Mouse (Mus musculus): ENCODE measurements around the gene Ccdc141.

The Ccdc141 gene

DNA sequence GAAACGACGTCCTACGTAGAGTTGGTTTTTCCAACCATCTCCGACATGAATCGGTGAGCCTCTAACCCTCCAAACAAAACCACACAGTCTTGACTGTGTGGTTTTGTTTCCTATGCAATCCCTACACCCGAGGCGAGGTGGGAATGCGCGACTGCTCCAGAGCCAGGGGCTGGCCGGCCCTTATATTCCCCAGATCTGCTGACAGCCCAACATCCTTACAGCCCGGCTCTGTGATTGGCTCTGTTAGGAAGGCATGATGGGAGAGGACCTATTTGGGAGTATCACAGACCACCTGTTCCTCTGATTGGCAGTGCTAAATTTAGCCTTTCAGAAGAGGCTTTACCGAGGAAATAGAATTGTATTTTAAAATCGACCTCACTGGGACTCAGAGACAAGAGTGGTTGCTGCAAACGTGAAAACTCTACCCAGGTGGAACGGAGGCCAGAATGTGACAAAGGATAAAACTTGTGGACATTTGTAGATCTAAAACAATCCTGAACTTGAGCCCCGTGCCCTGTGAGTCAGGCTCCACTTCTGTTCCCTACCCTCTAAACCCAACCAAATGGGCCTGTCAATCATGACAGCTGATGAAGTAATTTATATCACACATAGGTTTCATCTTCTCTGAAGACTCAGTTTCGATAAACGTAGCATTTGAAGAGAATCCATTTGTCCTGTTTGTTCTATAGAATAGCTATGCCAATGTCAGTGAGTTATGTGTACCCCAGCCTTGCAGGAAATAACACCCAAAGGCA, 187.9 kb downstream of the Ccdc141 start, which contains the start of gene Ttn:
Ttn (minus strand) TSS at position 157 of the 755 bp plus-strand sequence.
- in situ Hi-C loops (cut with MboI; ENCODE audit: low sequenced_read_pairs): no loop called here

DNA sequence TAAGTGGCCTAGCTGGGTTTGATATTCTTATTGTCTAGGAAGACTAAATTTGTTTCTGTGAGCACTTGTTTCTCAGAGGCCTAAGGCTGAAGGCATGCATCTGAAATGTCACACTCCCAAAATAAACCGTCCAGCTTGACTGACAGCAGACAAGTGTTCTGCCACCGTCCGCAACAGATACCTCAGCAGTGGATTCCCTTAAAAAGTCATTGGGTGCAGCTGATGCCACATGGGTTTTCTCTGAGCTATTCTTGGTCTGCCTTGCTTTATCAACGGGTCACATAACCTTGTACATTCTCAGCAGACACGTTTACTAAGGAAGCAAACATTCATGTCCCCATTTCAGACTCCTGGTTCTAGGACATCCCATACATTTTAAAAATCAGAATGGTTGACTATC, 188.7 kb downstream of the Ccdc141 start:
- in situ Hi-C loops (cut with MboI; ENCODE audit: low sequenced_read_pairs): no loop called here

DNA sequence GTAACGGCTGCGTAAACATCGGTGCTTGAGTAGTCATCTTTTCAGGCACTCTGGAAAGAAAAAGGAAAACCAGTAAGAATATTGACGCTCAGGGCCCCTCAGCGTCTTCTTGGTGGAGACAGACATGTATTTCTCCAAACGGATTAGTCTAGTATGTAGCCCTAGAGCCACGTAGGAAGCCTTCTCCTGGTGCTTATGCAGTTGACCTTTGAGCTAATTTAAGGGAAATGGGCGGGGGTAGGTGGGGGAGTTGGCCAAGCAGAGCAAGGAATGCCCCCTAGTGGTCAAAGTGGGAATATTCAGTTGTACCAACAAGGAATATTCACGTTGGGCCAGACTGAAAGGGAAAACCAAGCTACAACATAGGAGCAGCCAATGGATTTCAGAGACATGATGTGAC, 190.3 kb downstream of the Ccdc141 start:
- in situ Hi-C loops (cut with MboI; ENCODE audit: low sequenced_read_pairs): no loop called here

DNA sequence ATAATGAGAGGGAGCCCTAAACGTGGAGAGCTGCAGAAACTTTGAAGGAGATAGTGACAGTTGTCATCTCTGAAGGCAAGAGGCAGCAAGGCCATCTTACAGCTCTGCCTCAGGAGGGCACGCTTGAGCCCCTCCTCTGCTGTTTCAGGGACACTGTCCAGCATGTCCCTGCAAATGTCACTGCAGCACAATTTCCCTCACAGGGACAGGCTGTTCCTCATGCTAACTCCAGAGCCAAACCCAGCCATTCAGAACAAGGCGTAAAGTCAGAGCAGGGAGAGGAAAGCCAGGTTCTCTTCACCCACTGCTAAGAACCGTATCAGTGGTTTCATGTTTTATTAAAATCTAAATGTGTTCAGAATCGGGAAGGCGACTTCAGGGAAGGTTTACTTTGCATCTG, 192.8 kb downstream of the Ccdc141 start:
- in situ Hi-C loops (cut with MboI; ENCODE audit: low sequenced_read_pairs): no loop called here

DNA sequence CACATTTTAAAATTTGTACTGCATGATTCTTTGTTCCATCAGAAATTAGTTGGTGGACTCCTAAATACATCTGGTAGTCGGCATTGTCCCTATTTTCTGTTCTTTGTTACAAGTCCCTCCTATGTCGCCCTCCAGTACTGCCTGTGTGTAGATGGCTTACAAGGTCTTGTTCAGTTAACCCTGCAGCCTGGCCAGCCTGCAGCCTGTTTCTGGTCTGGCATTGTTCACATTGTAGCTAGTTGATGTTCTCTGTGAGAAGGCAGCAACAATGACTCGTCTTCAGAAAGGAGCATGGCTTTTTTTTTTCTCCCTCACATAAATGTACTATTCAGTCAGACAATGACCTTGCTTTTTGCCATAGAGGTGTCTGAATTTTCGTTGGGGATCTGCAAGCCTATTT, 198.4 kb downstream of the Ccdc141 start:
- in situ Hi-C loops (cut with MboI; ENCODE audit: low sequenced_read_pairs): no loop called here

DNA sequence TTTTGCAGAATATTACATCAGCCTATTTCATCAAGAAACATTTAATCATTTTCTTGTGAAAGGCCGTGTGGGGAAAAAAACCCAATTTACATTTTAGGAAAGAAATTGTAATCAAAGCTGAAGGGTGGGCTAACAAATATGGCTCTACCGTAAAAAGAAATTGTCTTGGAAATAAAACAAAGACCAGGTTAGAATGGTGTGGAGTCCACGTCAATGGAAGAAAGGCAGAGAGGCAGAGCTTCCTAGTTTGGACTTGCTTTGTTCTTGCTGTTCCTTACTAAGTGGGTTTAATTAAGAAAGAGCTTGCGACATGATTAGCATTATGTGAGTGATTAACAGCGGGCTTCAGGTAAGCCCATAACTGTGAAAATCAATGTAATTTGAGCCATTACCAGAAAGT, 199.4 kb downstream of the Ccdc141 start:
- in situ Hi-C loops (cut with MboI; ENCODE audit: low sequenced_read_pairs): no loop called here

DNA sequence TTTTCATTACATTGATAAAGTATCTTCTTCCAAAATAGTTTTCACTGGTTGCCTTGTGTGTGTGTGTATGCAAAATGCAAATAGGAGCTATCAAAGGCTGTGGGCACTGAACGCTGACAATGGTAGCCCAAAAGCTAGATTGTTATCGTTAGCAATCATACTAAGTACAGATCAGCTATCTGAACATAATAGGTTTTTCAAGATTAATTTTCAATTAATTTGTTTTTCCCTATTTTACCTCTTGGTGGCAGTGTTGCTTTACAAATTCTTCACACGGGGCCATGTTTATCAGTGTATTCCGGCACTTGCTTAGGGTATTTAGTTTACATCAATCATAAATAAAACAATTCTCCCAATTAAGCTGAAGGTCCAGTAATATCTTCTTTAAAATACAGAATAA, 199.8 kb downstream of the Ccdc141 start:
- in situ Hi-C loops (cut with MboI; ENCODE audit: low sequenced_read_pairs): no loop called here

DNA sequence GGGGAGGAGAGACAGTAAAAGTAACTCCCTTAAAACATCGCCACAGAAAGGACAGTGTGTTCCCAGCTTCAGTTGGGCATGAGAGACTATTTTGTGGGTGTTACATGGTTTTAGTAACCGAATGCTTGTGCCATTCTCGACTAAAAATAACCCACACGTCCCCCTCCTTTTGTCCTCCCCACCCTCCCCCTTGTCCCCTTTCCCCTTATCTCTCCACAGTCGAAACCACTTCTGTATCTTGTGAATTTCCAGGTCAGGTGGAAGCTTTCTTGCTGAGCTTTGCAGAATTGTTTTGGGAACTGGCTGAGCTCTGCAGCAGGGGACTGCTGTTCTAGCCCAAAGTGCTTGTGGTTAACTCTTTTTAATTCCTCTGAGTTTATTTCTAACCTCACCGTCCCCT, 200.2 kb downstream of the Ccdc141 start:
- in situ Hi-C loops (cut with MboI; ENCODE audit: low sequenced_read_pairs): no loop called here

DNA sequence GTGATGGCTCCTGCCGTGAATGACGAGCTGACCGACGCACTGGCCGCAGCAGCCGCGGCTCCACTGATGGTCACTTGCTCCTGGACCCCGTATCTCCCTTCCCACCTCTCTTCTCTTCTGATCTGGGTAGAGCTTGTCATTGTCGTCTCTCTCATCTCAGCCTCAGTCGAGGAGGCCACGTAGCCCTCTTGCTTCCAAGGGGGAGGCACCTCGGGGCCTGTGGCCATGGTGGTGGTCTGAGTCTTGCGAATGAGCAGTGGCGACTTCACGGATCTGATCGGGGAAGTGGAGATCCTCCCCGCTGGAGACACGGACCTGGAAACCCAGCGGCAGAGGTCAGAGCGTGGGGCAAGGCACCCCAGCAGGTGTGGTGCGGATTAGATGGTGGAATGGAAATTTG, 200.8 kb downstream of the Ccdc141 start:
- in situ Hi-C loops (cut with MboI; ENCODE audit: low sequenced_read_pairs): no loop called here

DNA sequence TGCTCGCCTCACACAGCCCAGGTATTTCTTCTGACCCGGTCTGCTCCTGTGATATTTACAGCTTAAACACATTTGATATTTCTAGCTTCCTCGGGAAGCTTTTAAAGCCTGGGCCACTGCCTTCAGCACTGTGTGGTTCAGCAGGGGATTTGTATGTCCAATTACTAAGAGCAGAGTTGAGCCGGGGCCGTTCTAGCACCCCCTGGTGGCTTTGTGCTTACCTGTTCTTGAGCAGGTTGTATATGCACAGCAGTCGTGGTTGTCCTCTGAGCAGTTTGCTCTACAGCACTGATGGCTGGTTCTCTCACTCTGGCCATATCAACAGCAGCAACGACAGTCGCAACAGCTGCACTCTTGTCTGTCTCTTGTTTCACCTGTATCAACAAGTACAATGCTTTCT, 201.5 kb downstream of the Ccdc141 start:
- in situ Hi-C loops (cut with MboI; ENCODE audit: low sequenced_read_pairs): no loop called here

DNA sequence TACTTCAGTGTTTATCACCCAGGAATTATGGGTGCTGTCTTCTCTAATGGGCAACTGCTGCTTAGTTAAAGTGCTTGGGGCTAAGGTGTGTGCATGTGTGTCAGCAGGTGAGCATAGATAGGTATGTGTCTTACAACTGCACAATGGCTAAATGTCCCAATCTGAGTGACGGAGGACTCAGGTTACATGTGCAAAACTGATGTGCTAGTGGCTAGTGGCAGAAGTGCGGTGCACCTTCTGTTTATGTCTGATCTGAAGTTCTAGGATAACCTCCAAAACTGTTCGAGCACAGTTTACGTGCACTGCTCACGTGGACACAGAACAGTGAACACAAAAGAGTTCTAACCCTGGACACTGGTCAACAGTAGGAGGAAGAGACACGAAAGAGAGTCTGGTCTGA, 203.9 kb downstream of the Ccdc141 start:
- in situ Hi-C loops (cut with MboI; ENCODE audit: low sequenced_read_pairs): no loop called here

DNA sequence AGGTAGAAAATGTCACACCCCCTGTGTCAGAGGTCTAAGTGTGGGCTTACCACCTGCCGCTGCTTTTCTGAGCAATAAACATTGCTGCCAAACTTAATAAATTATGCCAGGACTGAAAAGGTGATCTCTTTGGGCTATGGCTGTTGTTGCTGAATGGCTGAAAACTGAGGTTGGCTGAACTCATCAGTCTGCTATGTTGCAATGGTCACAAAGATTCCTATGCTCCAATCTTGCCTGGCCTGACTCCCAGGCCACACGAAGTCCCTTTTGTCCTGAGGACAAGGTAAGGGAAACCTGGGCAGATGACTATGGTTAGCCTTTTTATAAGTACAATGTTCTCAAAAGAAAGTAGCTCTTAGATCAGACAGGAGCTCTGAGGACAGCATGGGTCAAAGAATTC, 204.4 kb downstream of the Ccdc141 start:
- in situ Hi-C loops (cut with MboI; ENCODE audit: low sequenced_read_pairs): no loop called here

DNA sequence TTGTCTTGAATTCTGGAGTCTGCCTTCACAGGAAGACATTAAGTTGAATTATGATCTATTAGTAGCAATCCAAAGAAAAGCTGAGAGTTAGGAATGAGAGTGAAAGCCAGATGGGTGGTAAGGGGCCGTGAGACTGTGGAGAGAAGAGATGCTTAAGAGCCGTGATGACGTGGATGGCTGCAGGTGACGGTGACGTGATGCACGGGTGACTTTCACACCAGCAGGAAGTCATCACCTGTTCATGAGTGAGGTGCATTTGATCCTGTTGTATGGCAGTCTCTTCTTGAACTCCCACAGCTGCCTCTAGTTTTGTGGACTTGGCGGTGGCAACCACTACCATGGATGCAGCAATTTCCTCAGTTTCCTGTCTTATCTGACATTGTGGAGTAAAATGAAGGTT, 204.9 kb downstream of the Ccdc141 start:
- in situ Hi-C loops (cut with MboI; ENCODE audit: low sequenced_read_pairs): no loop called here

DNA sequence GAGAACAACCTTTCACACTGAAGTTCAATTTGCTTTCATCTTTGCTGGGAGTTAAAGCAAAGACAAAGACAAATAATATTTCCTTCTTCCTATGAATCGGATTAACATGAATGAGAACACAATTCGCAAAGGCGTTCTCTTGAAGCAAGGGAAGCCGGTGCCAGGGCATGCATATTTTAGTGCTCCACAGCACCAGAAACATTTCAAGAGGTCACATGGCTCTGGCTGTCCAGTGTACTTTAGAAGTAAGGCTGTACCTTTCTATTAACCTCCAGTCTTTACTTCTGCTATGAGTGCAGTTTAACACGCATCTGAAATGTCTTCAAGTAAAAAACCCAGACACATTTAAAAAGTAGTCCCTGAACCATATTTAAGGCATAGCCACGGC, 208.4 kb downstream of the Ccdc141 start:
- in situ Hi-C loops (cut with MboI; ENCODE audit: low sequenced_read_pairs): no loop called here

DNA sequence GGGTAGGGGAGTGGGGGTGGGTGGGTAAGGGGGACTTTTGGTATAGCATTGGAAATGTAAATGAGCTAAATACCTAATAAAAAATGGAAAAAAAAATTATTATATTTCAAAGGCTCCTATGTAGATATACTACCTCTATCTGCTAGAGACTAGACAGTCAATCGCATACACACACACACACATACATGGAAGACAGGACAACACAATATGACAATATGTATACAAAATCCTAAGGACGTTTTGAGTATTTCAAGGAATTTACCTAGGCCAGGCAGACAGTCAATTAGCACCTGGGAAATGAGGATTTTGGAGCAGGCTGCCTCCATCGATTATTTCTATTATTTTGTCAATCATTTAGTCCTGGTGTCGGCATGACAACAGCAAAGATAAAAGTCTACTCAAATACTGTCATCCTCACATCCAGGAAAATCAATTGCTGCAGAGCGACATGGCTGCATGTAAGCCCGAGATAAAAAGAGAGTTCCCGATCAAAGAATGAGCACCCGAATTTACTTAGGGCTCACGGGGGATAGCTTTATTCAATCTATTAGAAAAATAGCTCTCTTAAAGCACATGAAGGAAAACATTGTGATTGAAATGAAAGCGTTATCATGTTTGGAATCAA, 208.9 kb downstream of the Ccdc141 start:
- in situ Hi-C loops (cut with MboI; ENCODE audit: low sequenced_read_pairs): no loop called here
